Comparison of ENCODE assay signal across 22 mouse cellular contexts in the genomic region with DNA sequence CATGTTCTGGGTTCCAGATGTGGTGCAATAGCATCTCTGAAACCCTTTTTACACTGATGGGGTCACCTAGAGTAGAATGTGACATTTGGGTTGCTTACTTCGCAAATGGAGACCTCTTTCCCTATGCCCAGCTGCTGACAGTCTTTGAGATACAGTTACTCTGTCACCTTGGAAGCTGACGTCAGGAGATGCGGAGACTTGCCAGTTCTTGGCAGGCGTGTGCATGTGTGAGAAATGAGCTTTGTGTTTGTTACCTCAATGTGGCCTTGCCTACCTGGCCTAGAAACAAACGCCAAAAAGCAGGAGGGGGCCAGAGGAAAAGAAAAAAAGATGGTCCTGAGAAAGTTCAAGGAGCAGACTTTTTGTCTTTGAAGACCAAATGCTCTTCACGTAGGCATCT. TPM values are rescaled to one million over a fixed set of nuclear protein-coding genes. Genes with fewer than 3 reads are reported as not detected.
"Had no signal": no experiment of that assay in that cellular context is flagged by ENCODE, and none has a peak within 500 bp of the region (broad histone marks: within the 10 kb centered on the region; RNA-seq: fewer than 3 reads in every experiment).

No protein-coding gene starts in this region.

- H3K27me3 ChIP-seq: lung, embryonic 15.5 days; midbrain, embryonic 12.5 days; neural tube, embryonic 13.5 days; neural tube, embryonic 15.5 days had no signal

- H3K4me2 ChIP-seq: lung, embryonic 15.5 days; midbrain, embryonic 12.5 days; neural tube, embryonic 13.5 days; neural tube, embryonic 15.5 days had no signal

- H3K4me3 ChIP-seq: lung, embryonic 15.5 days; midbrain, embryonic 10.5 days; midbrain, embryonic 12.5 days; myocyte; neural tube, embryonic 13.5 days; neural tube, embryonic 15.5 days had no signal

- H3K4me1 ChIP-seq: lung, embryonic 15.5 days; midbrain, embryonic 10.5 days; midbrain, embryonic 12.5 days; neural tube, embryonic 13.5 days; neural tube, embryonic 15.5 days had no signal

- DNase-seq: liver, postnatal 0 days; lung, adult 2 months; lung, postnatal 10 days; lung, postnatal 4 days; midbrain, embryonic 14.5 days; retina, postnatal 1 day; right cerebral cortex, adult 18-20 months; right cerebral cortex, postnatal 25 days; right cerebral cortex, postnatal 4 days; spleen, adult 18-20 months; thymus, adult 2 months; thymus, postnatal 25 days; thymus, postnatal 4 days had no signal

- ATAC-seq: liver, postnatal 0 days; midbrain, embryonic 16.5 days had no signal

- H3K27ac ChIP-seq: lung, embryonic 15.5 days; midbrain, embryonic 10.5 days; midbrain, embryonic 12.5 days; neural tube, embryonic 13.5 days; neural tube, embryonic 15.5 days had no signal

- H3K9me3 ChIP-seq: lung, embryonic 15.5 days; midbrain, embryonic 10.5 days; midbrain, embryonic 12.5 days; neural tube, embryonic 13.5 days; neural tube, embryonic 15.5 days had no signal

- H3K9ac ChIP-seq: liver, postnatal 0 days; lung, embryonic 15.5 days; midbrain, embryonic 12.5 days; neural tube, embryonic 13.5 days; neural tube, embryonic 15.5 days had no signal

RNA-seq across cellular contexts. Expression of a gene that starts 5.6 kb away (rescaled TPM):
- total RNA-seq: megakaryocyte, adult 5-6 weeks; megakaryocyte-erythroid progenitor cell, adult 5-6 weeks had no signal
